Mouse (Mus musculus) gastrocnemius, postnatal 25 days (tissue): ENCODE measurements around the gene Iqca. TPM values are rescaled to one million over a fixed set of nuclear protein-coding genes. Genes with fewer than 3 reads are reported as not detected.
A peak's percentile ranks its signal among the peaks of the same experiment; 100 is the strongest.

Experiments
- DNase-seq: peaks from one replicate; pipeline ENCODE4 v3.0.0; 2022
- total RNA-seq, 2 experiments: library from RNA; stranded (reverse); gene quantifications; 1 replicate in 1 of 2; 2 replicates in 1 of 2; pipeline ENCODE4 v1.2.3; 2021

The Iqca gene
- total RNA-seq, 2 experiments from 2014 or later = not detected

DNA sequence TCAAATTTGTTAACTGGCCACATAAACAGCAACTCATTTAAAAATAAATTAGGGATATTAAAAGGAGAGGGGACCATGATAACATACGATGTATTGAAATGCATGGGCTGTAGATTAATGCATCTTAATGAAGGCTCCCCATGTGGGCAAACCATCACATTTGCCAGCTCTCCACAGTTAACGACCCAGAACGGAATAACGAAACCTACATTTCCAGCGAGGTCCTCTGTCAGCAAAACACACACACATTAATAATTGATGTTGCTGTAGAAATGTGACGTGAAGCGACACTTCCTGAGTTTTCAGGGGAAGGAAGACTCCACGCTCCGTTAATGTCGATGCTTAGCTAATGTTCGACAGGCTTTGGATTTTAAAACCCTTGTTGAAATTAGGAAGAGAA is 20.8 kb downstream of the Iqca start:
- no peak for DNase-seq

DNA sequence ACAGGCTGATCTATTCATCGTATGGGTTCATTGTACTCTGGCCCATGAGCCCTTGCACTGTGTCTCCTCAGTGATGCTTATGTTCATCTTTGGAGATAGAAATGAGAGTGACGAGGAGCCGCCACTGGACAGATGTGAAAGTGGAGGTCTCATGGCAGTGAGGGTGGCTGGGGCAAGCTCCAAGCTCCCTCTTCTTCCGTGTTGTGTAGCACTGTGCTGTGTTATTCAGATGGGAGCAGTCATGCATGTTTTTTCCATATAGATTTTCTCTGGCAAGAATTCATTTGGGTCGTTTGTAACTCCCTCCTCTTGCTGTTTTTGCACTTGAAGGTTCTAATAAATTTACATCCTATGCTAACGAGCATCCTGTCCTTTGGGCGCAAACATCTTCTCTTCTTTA is 21.2 kb downstream of the Iqca start:
- DNase-seq = no peak

DNA sequence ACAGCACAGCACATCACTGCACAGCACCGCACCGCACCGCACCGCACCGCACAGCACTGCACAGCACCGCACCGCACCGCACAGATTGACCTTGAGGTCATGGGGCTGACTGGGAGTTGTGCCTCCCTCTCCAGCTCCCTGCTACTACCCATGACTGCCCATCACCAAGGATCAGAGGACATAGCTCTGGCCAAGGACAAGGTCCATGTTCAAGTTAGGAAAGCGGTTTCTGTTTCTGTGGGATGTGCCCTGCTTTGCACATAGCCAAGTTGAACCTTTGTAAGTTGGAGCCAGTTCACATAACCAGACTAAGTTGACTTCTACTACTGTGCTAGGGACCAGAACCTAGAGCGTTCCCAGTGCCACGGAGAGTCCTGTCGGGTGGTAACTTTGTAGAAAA is 28.6 kb downstream of the Iqca start:
- no peak for DNase-seq

DNA sequence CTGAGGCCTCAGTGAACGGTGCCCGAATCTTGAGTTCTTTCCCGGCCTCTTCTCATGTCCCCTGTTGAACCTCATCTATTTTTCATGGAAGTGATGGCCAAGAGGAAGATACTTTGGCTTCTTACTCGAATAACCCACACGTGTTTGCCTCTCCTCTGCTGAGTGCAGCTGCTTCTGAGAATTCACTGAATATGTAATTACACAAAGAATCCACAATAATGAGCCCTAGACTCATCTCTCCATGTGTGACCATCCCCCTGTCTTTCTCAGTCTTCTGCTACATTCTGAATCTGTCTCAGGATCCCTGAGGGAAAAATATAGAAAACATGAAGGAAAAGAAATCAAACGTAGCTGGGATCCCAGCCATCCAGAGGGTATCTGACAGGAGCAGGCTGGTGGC is 32.5 kb downstream of the Iqca start:
- DNase-seq = no peak

DNA sequence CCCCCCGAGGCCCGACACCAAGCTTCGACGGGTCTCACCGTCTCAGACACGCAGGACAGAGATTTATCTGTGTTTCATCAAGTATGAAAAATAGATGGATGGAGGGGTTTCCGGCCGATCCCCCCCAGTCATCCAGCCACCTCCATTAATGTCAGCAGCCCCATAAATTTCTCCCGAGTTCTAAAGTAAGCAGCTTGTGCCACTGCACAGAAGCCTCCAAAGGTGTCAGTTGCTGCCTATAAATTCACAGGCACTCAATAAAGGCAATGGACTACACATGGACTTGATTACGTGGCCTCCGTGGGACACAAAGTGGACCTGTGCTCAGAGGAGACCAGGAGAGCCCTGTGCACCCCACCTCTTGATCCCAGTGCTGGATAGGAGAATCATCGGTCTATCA is 34.0 kb downstream of the Iqca start:
- DNase-seq = no peak

DNA sequence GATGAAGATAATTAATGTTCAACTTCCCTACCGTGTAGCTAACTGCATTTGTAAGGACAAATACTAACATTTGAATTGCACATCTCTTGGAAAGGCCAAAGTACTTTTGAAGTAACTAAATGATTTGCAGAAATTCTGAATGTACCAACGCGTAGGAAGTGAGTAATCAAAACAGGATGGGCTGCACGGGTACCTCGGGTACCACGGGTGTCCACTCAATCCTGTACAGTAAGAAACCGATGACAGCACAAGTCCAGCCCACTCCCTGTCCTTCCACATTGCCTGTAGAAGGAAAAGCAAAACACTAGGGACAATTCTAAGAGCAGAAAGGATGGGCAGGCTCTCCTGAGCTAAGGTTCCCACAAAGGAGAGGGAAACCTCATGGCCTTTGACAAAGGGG is 36.0 kb downstream of the Iqca start:
- no peak for DNase-seq

DNA sequence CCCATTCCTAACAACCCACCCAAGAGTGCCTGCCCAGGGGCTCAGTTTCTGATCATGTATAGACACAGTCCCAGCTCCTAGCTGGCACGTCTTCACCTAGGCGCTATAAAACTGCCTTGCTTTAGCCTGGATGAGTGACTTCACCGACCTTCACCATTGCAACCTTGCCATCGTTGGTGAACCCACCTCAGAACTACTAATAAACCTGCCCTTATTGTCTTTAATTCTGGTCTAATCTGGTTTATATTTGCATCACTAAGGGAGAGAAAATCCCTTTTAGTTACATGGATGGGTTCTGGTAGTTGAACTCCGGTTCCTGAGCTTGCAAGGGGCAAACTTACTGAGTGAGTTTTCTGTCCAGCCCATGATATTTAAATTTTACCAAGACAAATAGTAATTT is 38.6 kb downstream of the Iqca start:
- no peak for DNase-seq

DNA sequence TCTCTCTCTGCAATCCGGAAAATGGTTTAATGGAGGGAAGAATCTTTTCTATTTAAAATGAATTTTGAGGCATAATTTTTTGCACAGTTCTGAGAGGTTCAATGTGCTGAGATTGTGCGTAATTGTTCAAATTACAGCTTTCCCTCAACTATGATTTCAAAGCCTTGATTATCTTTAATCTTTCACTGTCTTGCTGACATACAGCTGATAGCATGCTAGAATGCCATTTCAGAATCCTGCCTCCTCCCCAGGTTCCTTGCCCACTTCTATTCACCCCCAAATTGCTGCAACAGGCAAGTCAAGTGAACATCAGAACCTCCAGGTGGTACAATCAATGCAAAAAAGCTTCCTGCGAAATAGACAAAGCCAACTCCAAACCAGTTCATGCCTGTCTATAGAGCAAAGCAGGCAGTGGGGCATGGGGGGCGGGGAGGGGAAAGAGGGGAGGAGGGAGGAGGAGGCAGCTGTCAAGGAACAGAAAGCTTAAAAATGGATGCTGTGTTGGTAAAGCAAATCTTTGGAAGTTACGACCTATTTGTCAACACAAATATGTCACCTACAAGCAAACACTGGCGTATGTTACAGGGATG is 39.5 kb downstream of the Iqca start:
- no peak for DNase-seq

DNA sequence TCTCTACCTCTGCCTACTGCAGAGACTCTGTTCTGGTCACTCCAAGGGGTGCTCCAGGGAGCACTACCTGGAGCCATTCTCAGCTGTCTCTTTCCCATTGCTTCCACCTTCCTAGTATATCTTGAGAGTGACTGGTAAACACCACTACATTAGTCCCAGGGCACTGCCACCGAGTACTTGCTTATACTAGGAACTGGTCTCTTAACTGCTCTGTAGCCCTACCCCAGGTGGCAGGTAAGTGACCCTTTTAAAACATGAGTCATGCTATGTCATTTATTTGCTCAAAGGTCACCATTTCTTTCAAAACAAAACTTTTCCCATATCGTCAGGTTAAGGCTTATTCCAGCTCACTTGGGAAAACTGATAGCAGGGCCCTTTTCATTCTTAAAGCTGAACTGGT is 40.5 kb downstream of the Iqca start:
- DNase-seq = no peak

DNA sequence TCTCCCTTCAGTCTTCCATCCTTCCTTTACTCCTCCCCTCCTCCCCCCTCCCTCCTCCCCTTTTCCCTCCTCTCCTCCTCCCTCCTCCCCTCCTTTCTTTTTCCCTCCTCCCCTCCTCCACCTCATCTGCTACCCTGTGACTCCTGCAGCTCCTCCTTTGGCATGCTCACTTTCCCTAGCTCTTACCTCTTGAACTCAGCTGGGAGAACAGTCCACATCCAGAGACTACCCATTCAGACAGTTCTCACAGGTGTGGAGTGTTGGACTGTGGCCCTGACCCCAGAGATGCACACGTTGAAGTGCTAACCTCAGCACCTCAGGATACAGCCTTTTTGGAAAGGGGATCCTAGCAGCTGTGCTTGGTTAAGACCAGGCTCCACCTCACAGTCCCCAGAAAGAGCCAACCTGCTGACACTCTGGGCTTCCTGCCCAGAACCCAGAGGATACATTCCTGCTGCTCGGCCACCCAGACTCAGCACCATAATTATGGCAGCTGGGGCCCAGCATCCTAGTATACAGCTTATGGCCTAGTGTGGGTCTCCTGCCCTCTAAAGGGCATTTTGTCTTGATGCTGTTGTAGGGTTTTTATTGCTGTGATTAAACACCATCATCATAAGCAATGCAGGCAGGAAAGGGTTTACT is 41.9 kb downstream of the Iqca start:
- DNase-seq = peak; percentile 41

DNA sequence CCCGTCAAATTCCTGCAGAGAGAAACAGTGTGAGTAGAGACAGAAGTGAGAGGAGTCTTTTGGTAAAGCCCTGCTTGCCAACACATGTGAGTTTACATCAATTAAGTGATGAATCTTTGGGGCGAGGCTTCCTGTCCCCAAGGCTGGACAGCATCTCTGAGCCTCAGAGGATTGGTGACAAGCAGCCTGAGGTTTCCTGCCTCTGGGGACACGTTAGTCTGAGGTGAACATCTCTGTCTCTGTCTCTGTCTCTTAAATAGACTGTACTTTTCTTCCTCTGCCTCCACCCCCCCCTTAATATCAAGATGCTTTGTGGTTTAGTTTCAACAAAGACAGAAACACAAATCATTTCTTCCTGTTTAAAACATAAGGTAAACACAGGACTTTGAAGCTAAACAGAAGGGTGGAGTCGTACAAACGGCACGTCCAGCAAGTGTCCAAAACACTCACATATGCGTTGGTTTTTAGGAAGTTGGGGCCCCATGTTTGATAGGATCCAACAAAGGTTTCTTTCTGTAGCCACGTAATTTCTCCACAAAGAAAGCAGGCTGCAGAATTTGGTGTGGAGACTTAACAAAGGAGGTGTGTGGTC is 49.2 kb downstream of the Iqca start:
- DNase-seq = no peak

DNA sequence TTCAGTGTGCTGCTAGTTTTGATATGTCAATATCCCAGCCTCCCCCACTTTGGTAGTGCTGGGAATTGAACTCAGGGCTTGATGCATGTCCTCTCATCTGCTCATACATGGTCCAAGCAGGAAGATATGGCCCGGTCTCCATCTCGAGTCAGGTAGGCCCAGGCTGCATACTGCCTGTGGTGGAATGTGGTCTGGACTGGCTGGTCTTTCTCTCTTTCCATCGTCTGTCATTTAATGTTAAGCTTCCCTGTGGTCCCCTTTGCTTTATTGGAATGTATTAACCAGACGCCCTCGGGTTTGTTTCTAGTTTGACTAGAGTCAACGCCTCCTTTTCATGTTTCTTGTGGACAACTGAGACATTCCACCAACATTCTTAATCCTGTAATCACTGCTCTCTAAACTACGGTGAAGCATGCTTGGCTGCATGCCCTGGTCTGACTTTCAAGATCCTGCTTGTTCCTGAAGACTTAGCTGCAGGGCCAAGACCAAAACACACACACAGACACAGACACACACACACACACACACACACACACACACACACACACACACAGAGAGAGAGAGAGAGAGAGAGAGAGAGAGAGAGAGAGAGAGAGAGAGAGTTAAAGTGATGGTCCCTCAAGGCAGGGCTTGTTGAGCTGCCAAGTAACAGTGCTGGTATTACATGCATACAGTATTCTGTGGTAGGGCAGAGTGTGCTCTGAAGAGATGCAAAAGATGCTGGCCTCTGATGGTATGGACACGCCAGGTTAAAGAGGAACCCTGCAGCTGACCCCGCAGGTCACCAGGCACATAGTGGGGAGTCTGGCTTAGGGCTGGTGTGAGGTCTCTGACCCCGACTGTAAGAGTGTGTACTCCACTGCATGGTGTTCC is 52.6 kb downstream of the Iqca start:
- DNase-seq = no peak

DNA sequence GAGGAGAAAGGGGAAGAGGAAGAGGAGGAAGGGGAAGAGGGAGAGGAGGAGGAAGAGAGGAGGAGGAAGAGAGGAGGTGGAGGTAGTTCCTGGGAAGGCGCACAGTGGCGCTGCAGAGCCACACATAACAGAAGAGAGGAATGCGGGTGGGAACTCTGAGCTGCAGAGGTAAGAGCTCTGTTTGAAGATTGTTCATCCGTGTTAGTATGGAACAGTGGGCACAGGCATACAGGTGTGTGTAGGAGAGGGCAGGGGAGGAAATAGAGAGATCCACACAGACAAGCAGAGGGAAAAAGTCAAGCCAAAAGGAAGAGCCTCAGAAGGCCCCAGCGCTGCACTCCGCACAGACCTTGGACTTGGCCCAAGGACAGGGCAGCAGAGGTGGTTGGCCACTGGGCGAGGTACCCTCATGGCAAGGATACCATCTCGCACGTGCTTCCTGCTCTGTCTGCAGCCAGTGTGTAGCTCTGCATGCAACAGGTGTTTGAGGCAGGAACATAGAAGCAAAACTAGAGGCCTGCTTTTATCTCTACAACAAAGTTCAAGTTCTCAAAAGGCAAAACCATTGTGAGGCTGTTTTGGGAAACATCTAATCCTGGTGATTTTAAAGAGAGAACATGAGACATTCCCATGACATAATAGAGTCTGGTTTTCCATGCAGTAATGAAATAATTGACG is 60.2 kb downstream of the Iqca start:
- DNase-seq = no peak

DNA sequence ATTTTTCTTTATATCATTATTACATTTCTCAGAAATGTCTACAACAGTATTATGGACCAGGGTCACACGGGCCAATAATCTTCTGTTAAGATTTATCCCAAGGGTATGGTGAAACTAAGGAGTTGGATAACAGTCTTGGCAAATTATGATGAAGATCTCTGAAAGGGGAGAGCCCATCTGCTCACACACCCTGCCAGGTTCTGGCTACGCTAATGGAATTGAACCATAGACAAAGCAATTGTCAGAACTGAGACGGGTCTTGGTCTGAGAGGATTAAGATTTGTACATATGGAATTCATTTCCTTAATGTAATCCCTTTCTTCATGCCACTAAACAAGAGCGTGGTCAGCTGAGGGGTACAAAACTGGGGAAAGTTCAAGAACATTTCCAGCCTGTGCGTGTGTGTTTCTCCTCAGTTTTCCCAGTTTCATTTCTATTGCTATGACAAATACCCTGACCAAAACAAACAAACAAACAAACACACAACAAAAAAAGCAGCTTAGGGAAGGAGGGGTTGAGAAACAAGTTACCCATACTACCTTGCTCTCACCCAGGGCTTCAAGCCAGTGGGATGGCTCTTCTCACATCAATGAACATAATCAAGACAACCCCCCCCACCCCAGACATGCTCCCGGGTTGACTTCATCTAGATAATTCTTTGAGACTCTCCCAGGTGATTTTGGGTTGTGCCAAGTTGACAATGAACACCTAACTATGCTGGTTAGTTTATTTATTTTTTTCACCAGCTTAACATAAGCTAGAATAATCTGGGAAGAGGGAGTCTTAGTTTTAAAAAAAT is 64.8 kb downstream of the Iqca start:
- DNase-seq = no peak

DNA sequence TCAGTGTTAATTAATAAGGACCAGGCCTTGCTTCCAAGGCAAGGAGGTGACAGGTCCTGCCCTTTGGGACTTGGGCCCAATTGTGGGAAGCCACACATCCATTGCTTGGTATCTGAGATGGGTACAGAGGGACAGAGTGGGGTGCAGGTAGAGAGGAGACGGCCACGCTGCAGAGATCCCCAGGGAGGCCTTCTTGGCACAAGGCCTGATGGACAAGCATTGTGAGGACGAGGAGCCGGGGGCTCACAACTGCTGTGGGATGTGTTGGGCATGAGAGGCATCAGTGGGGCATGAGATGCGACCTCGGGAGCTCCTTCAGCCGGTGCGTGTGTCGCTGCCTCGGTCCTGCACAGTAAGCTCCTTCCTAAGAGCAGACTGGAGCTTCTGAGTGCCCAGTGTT is 66.7 kb downstream of the Iqca start:
- DNase-seq = no peak

DNA sequence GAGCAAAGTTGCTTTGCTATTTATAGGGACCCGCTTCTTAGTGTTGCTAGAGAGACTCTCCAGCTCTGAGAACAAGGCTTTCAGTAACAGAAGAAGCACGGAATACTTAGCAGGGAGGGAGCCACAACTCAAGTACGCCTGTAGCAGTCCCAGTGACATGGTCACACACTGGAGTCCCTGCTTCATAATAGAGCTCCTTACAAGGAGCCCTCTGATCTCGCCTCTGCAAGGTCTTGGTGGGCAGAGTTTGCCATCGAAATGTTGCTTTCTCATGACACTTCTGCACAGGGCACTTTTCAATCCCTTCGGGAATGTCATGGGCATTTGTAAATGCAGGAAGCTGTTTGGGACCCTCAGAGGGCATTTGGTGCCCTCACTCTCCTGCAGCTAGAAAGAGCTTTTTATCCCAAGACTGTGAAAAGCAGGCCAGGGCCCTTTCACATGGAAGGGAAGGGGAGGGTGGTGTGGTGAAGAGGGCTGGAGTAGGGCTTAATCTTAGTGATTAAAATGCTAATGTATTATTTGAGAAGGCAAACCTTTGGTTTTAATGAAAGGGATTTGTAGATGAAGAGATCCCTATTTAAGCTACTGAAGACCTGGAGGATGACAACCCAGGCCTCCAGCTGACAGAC is 67.6 kb downstream of the Iqca start:
- no peak for DNase-seq

DNA sequence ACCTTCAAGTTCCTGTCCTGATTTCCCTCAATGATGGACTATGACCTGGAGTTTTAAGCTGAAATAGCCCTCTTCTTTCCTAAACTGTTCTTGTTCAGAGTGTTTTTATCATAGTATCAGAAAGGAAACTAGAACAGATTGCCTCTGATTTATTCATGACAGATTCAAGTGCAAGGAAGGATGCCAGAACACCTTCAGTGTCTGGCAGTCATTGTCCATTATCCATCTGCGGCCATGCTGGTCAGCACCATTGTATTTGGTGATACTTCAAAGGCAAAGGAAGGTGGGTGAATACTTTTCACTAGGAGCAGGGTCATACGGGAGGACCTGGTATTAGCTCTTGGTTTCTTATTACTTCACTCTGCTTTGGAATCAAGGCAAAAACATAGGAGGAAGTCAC is 76.9 kb downstream of the Iqca start:
- no peak for DNase-seq

DNA sequence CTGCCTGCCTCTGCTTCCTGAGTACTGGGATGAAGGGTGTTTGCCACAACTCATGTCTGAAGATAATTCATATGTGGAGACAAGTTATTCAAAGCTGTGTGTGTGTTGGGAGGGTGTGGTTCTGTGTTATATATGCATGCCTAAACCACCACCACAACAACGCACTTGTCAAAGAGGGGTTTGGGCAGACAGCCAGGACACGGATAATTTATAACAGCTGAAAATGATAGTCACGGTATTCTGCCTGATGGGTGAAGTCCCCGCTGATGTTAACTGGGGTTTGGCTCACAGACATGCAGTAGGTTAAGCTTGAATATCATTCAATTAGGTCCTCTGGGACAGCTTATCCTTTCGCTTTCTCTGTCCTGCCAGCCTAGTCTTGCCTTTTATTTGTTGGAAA is 78.4 kb downstream of the Iqca start:
- no peak for DNase-seq

DNA sequence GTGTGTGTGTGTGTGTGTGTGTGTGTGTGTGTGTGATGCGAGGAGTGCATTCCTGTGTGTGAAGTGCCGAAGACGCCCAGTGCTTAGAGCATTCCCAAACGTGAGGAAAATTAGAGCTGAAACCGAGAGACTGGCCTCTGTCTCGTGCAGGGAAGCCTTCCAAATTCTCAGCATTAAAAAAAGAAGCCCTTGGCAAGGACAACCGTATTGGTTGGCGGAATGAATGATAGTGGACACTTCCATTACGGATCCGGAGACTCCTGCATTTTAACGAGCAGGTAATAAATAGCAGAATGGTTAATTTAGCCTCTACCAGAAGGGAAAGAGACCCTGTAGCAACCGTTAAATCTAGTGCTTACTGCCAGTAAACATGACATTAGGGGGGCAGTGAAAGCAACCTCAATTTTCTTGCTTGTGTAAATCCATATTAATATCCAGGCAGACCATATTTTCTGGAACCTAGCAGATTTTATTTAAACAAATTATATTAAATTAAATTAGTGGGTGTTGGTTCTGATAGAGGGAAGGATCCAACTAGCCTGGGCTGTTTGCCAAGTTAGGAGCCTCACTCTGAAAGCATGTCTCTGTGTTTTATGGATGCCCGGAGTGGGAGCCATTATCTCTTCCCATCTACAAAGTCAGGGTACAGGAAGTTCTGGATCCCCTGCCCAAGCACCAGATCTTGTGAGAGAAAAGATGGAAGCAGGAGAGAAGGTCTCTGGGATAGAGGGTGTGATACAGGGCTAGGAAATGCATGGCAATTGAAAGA is 81.2 kb downstream of the Iqca start:
- DNase-seq = no peak

DNA sequence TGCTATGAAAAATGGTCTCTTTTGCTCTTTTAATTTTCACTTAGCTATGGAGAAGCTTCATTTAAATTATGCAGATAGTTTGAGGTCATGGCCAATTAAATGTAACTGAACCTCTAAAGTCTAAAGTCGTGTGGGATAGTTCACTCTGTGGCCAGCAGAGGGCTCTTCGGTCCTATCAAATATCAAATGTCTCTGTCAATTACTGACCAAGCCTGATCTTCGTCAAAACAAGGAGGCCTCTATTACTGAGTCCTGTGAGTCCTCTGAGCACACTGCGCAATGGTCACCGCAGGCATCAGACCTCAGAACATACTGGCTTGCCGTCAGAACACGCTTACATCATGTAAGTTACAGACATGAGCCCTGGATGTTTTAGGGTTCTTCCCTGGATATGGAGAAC is 92.6 kb downstream of the Iqca start:
- no peak for DNase-seq
